Mouse (Mus musculus) intestine, embryonic 15.5 days (tissue): Measurements from ENCODE around the gene Gm7247. TPM values are rescaled to one million over a fixed set of nuclear protein-coding genes. Genes with fewer than 3 reads are reported as not detected.
"Not testable (repeated sequence)": the region's sequence is repeated elsewhere in the genome, so short reads cannot be mapped to it uniquely, and the experiment has no call there.

Experiments
- ATAC-seq: fragments of 200-750 bp; cut with Nextera tagmentation; 2 replicates; pipeline ENCODE4 v1.8.0; 2017; ENCODE audit warnings: moderate TSS enrichment, moderate library complexity
- H3K27ac ChIP-seq: fragments of 300-500 bp; sonication (generic); 2 replicates; pipeline ENCODE4 v1.5.1; 2015; ENCODE audit warnings: mild to moderate bottlenecking, inconsistent platforms
- H3K27me3 ChIP-seq: fragments of 300-500 bp; sonication (generic); replicated peaks from 2 replicates; pipeline ENCODE4 v1.6.1; 2015; ENCODE audit warnings: inconsistent platforms
- H3K36me3 ChIP-seq: fragments of 300-500 bp; sonication (generic); 2 replicates; pipeline ENCODE4 v1.6.1; 2015; ENCODE audit warnings: inconsistent platforms
- H3K4me1 ChIP-seq: fragments of 300-500 bp; sonication (generic); replicated peaks from 2 replicates; pipeline ENCODE4 v1.6.1; 2015; ENCODE audit warnings: inconsistent platforms
- H3K4me2 ChIP-seq: fragments of 300-500 bp; sonication (generic); replicated peaks from 2 replicates; pipeline ENCODE4 v1.6.1; 2015; ENCODE audit warnings: mild to moderate bottlenecking, inconsistent platforms
- H3K4me3 ChIP-seq: fragments of 300-500 bp; sonication (generic); replicated peaks from 2 replicates; pipeline ENCODE4 v1.5.1; 2015; ENCODE audit warnings: inconsistent platforms
- H3K9ac ChIP-seq: fragments of 300-500 bp; sonication (generic); 2 replicates; pipeline ENCODE4 v1.6.1; 2015; ENCODE audit warnings: inconsistent platforms
- H3K9me3 ChIP-seq: fragments of 300-500 bp; sonication (generic); 2 replicates; pipeline ENCODE4 v1.6.1; 2016; ENCODE audit warnings: inconsistent platforms
- WGBS: fragments of 180-500 bp; shearing (Covaris S2); methylation state at CpG from one replicate; pipeline ENCODE4 v1.1.7; 2015; 5-methylcytosine and 5-hydroxymethylcytosine counted together
- polyA plus RNA-seq: library from polyadenylated mRNA; unstranded; fragments of >200 nt; fragmentation: Nextera tagmentation; extraction: Ambion mirVana; gene quantifications from 2 replicates; pipeline ENCODE4 v1.2.1, GENCODE M21; 2015

Gm7247 gene
- polyA plus RNA-seq, 1 experiment from 2014 or later: not detected

DNA sequence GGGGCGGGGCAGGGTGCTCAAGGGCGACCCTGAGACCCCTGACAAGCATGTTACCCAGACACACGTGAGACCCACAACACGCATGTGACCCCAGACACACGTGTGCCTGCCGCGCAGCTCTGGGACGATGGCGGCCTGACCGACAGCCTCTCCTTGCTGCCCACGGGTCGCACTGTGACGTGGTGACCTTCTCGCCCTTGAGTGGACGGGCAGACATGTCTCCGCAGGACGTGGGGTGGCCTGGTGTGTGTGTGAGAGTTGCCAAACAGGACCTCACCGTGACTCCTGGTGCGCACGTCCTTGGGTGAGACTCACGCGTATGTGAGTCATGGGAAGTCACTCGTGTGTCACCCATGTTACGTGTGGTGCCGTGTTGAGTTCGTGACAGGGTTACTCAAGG, 73.5 kb downstream of the Gm7247 start:
- Histone ChIP-seq H3K27me3 (no peaks in the 10 kb centered on the region), H3K9ac (no peak overlapping the region), H3K27ac (no peak overlapping the region), H3K4me2 (no peak overlapping the region), H3K4me1 (no peaks in the 10 kb centered on the region), H3K4me3 (no peak overlapping the region), H3K9me3 (no peaks in the 10 kb centered on the region), H3K36me3 (no peaks in the 10 kb centered on the region)
- 97% methylated on average over 26 of the region's 26 CpGs for WGBS
- no peak for ATAC-seq

DNA sequence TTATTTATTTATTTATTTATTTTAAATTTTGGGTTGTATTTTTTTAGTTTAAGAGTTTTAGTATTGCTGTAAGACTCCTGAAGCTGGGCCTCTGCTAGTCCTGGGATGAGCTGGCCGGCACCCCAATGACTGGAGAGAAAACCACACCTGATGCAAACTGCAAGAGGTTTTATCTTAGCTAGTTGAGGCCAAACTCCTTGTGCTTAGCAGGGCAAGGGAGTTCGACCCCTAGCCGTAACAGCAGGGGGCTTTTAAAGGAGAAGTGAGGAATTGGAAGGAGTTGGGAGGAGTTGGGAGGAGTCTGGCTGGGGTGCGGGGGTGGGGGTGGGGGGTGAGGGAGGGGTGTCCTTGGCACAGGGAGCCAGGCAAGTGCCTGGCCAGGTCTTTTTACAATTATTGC, 77.4 kb downstream of the Gm7247 start:
- Histone ChIP-seq H3K4me1 (no peaks in the 10 kb centered on the region), H3K4me3 (no peak overlapping the region), H3K9ac (no peak overlapping the region), H3K9me3 (no peaks in the 10 kb centered on the region), H3K27ac (no peak overlapping the region), H3K4me2 (no peak overlapping the region), H3K36me3 (no peaks in the 10 kb centered on the region), H3K27me3 (no peaks in the 10 kb centered on the region)
- no peak for ATAC-seq
- WGBS: 85% methylated on average over 4 of the region's 4 CpGs

DNA sequence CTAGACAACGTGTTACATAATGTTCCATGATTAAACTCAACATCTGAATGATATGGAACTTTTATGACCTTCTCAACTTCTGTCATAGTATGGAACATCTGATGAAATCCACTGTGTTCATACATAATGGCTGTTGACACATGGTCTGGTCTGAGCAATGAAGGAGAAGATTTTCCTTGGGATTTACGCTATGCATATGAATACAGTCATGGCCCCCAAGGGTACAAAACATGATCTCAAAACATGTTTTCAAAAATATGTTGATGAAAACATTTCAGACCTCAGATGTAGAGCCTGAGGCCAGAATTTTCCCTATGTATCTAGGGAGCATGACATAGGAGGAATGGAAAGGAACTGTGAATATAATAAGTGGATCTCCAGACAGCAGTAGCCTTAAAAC, 90.0 kb downstream of the Gm7247 start, which contains the start of gene Vmn2r89:
Vmn2r89 (plus strand) TSS at position 301 of the 400 bp plus-strand sequence.
- not testable (repeated sequence) for ATAC-seq, H3K4me2 ChIP-seq

DNA sequence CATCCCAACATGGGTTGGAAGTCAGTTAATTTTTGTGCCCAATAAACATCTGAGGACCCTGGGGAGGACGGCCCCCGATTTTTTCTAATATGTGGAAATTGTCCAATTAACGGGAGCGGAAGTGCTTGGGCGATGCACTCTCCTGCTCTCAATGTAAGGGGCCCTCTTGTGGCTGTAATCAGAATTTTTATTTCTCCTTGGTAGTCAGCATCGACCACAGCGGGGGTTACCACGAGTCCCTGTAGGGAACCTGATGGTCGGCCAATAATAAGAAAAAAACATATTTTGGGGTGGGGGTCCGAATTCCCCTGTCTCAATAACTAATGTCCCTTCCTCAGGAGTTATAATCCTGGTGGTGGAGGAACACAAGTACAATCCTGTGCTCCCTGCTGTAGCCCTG, 118.7 kb downstream of the Gm7247 start:
- H3K27ac ChIP-seq, H3K4me3 ChIP-seq, H3K9ac ChIP-seq, H3K9me3 ChIP-seq, ATAC-seq, H3K4me1 ChIP-seq, H3K27me3 ChIP-seq, H3K36me3 ChIP-seq, H3K4me2 ChIP-seq: not testable (repeated sequence)
- 85% methylated on average over 10 of the region's 10 CpGs for WGBS

More for the DNA sequence above, 90.0 kb downstream of the Gm7247 start, which contains the start of gene Vmn2r89:
- not testable (repeated sequence) for H3K36me3 ChIP-seq, H3K9ac ChIP-seq, H3K27me3 ChIP-seq, H3K4me1 ChIP-seq, H3K4me3 ChIP-seq, H3K27ac ChIP-seq, H3K9me3 ChIP-seq
- WGBS: 79% methylated on average over 2 of the region's 2 CpGs

DNA sequence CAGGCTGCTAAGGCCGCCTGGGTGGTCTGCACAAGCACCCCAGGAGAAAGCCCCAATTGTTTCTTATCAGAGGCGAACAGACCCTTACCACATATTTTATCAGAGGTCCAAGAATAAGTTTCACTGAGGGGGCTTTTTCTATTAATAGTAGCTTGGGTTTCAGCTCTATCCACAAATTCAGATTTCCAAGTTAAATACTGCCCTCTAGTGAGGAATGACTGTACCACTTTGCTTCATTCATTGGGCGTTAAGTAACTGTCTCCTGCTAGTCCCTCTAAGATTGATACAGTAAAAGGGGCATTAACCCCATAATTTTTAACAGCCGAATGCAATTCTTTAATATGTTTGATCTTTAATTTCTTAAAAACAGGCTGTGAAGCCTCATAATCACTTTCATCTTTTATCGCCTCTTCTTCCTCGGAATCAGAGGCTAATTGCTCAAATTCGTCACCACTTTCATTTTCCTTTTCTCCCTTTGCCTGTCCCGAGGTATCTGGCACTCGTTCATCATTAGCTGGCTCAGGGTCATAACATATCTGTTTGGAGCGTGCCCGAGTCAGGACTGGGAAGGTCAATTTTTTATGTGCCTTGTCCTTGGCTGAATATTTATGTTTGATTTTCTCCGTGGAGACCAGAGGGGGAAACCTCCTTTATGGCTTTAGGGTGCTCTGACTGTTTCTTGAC, 119.9 kb downstream of the Gm7247 start:
- H3K36me3 ChIP-seq, H3K27ac ChIP-seq, H3K9ac ChIP-seq, H3K4me3 ChIP-seq, H3K27me3 ChIP-seq, H3K4me1 ChIP-seq, H3K9me3 ChIP-seq, ATAC-seq: not testable (repeated sequence)
- 81% methylated on average over 12 of the region's 12 CpGs for WGBS
- H3K4me2 ChIP-seq: 0 out of 2 replicates have a peak overlapping the region, but pooled peaks have one; percentile 9

DNA sequence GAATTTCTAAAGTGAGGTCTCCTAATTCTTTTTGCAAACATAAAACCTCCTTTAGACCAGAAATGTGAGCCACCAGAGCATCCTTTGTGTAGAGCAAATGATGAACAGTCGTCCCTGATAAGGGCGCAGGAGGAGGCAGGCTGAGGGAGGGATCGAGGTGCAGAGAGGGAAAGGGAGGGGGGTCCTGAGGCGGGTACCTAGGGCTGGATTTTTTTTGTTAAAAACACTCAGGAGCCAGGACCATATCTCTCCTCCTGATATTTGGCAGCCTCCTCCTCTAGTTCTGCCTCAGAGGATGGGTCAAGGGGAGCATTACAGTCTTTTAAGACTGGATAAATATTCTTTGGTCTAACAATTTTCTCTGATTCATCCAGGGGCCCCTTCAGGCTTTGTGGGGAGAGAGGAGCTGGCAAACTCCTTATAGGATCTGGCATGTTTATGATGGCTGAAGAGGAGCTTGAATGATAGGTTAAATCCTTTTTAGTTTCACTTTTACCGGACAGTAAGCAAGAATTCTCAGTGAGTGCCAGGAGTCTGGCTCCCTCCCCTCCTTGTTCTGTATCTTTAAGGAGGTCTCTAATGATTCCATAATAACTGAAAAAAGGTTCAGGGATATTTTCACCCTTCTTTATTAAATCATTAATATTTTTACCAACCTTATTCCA, 120.6 kb downstream of the Gm7247 start:
- WGBS: 53% methylated on average over 5 of the region's 5 CpGs
- ATAC-seq: no peak
- Histone ChIP-seq H3K4me1 (no peaks in the 10 kb centered on the region), H3K4me2 (peak overlapping the region; percentile 9; the same call in 1 of the 2 replicates), H3K9me3 (no peaks in the 10 kb centered on the region), H3K27ac (no peak overlapping the region), H3K9ac (no peak overlapping the region), H3K27me3 (no peaks in the 10 kb centered on the region), H3K36me3 (no peaks in the 10 kb centered on the region), H3K4me3 (no peak overlapping the region)

DNA sequence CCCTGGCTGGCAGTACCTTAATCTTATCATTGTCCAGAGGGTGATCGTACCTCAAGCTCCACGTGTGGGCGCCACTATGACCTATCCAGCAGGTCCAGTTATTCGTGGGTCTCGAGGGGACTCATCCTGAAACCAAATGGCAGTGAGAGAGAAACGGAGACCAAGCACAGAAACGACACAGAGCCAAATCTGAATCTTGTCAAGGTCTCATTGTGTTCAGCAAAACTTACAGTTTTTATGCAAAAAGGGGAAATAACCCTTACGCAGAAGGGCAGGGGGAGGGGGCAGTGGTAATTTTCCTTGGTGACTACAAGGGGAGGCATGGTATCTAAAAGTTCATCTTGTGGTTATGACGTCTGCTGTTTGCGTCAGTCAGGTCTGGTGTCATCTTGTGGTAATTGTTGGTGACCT, 121.4 kb downstream of the Gm7247 start:
- H3K36me3 ChIP-seq, H3K9ac ChIP-seq, H3K27ac ChIP-seq, H3K4me3 ChIP-seq, H3K9me3 ChIP-seq, H3K4me2 ChIP-seq, H3K4me1 ChIP-seq, ATAC-seq, H3K27me3 ChIP-seq: not testable (repeated sequence)
- 82% methylated on average over 10 of the region's 10 CpGs for WGBS

DNA sequence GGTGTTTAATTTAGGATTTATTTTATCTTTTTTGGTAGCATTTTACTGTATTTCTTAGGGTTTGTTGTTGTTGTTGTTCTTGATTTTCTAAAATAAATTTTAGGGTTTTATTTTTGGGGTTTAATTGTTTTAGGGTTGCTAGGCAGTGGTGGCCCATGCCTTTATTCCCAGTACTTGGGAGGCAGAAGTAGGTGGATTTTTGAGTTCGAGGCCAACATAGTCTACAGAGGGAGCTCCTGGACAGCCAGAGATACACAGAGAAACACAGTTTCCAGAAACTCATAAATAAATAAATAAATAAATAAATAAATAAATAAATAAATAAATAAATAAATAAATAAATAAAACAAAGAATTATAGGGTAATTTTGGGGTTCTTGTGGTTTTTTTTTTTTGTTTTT, 122.1 kb downstream of the Gm7247 start:
- Histone ChIP-seq H3K4me2 (no peak overlapping the region), H3K27me3 (no peaks in the 10 kb centered on the region), H3K27ac (no peak overlapping the region), H3K4me3 (no peak overlapping the region), H3K9ac (no peak overlapping the region), H3K36me3 (no peaks in the 10 kb centered on the region), H3K4me1 (no peaks in the 10 kb centered on the region), H3K9me3 (no peaks in the 10 kb centered on the region)
- 85% methylated on average over 1 of the region's 1 CpGs for WGBS
- ATAC-seq: no peak

DNA sequence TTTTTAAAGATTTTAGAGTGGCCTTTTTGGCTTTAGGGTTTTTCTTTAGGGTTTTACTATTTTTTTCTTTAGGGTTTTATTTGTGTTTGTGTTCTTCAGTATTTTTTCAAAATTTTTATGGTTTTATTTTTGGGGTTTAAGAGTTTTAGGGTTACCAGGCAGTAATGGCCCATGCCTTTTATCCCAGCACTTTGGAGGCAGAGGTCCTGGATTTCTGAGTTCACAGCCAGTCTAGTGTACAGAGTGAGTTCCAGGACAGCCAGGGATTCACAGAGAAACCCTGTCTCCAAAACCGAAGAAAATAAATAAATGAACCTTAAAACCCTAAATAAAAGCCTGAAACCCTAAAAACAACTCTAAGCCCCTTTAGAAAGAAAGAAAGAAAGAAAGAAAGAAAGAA, 124.6 kb downstream of the Gm7247 start:
- no peaks in the 10 kb centered on the region for H3K9me3 ChIP-seq
- H3K27me3 ChIP-seq: no peaks in the 10 kb centered on the region
- ATAC-seq: no peak
- H3K4me2 ChIP-seq: no peak overlapping the region
- no peaks in the 10 kb centered on the region for H3K4me1 ChIP-seq
- 75% methylated on average over 1 of the region's 1 CpGs for WGBS
- H3K36me3 ChIP-seq: no peaks in the 10 kb centered on the region
- H3K9ac ChIP-seq: no peak overlapping the region
- H3K4me3 ChIP-seq: no peak overlapping the region
- H3K27ac ChIP-seq: no peak overlapping the region

DNA sequence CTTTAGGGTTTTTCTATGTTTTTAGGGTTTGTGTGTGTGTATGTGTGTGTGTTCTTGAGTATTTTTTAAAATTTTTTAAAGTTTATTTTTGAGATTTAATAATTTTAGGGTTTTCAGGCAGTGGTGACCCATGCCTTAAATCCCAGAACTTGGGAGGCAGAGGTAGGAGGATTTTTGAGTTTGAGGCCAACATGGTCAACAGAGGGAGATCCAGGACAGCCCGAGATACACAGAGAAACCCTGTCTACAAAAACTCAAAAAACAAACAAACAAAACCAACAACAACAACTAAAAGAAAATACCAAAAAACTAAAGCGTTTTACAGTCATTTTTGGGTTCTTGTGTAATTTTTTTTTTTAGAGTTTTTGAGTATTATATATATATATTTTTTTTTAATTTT, 134.2 kb downstream of the Gm7247 start:
- Histone ChIP-seq H3K4me2 (no peak overlapping the region), H3K27ac (no peak overlapping the region), H3K4me1 (no peaks in the 10 kb centered on the region), H3K27me3 (no peaks in the 10 kb centered on the region), H3K36me3 (no peaks in the 10 kb centered on the region), H3K9me3 (no peaks in the 10 kb centered on the region), H3K4me3 (no peak overlapping the region), H3K9ac (no peak overlapping the region)
- no peak for ATAC-seq
- WGBS: 82% methylated on average over 2 of the region's 2 CpGs

DNA sequence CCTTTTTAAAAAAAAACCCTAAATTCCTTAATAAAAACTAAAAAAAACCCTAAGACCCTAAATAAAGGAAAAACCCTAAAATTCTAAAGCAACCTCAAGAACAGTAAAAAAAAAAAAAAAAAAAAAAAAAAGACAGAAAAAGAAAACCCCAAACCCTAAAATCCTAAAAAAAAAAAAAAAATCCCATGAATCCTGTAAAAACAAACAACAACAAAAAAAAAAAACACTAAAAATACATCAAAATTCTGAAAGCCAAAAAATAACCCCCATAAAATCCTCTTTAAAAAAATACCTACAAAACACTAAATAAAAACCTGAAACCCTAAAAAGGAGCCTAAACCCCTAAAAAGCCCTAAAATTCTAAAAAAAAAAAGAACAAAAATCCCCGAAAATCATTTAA, 135.4 kb downstream of the Gm7247 start:
- no peak overlapping the region for H3K4me3 ChIP-seq
- no peaks in the 10 kb centered on the region for H3K4me1 ChIP-seq
- no peak overlapping the region for H3K4me2 ChIP-seq
- H3K36me3 ChIP-seq: no peaks in the 10 kb centered on the region
- no peak overlapping the region for H3K9ac ChIP-seq
- no peak for ATAC-seq
- 89% methylated on average over 1 of the region's 1 CpGs for WGBS
- no peaks in the 10 kb centered on the region for H3K9me3 ChIP-seq
- no peak overlapping the region for H3K27ac ChIP-seq
- no peaks in the 10 kb centered on the region for H3K27me3 ChIP-seq

DNA sequence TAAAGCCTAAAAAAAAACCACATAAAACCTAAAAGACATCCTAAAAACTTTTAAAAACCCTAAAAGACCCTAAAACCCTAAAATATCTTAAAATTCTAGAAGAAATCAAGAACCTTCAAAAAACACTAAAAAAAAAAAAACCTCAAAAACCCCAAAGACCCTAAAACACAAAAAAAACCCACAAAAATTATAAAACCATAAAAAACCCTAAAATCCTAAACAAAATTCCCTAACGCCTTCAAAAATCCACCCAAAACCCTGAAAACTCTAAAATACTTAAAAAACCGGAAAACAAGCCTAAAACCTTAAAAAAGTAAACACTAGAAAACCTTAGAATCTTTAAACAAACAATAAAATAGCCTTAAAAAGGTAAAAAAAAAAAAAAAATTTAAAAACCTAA, 136.4 kb downstream of the Gm7247 start:
- Histone ChIP-seq H3K9me3 (no peaks in the 10 kb centered on the region), H3K4me1 (no peaks in the 10 kb centered on the region), H3K4me2 (no peak overlapping the region), H3K4me3 (no peak overlapping the region), H3K27me3 (no peaks in the 10 kb centered on the region), H3K36me3 (no peaks in the 10 kb centered on the region), H3K9ac (no peak overlapping the region), H3K27ac (no peak overlapping the region)
- ATAC-seq: no peak
- 90% methylated on average over 2 of the region's 2 CpGs for WGBS

DNA sequence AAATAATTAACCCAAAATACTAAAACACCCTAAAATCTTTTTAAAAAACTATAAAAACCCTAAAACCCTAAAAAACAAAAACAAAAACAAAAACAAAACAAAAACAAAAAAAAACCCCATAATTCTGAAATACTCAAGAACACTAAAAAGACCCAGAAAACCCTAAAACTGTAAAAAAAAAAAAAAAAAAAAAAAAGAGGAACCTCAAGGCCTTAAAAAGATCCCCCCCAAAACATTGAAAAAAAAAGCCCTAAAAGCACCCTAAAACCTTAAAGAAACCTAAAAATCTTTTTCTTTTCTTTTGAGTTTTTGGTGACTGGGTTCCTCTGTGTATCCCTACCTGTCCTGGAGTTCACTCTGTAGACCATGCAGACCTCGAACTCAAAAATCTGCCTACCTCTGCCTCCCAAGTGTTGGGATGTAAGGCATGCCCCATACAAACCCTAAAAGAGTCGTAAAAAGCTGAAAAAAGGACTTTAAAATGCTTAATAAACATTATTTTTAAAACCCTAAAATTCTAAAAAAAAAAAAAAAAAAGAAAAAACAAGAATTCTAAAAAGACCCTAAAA, 138.2 kb downstream of the Gm7247 start:
- H3K9ac ChIP-seq: no peak overlapping the region
- no peak overlapping the region for H3K4me3 ChIP-seq
- H3K27ac ChIP-seq: no peak overlapping the region
- no peaks in the 10 kb centered on the region for H3K27me3 ChIP-seq
- no peaks in the 10 kb centered on the region for H3K9me3 ChIP-seq
- no peaks in the 10 kb centered on the region for H3K4me1 ChIP-seq
- no peak overlapping the region for H3K4me2 ChIP-seq
- 91% methylated on average over 2 of the region's 2 CpGs for WGBS
- ATAC-seq: no peak
- H3K36me3 ChIP-seq: no peaks in the 10 kb centered on the region
